8 mouse cellular contexts compared by ENCODE assay signal in the genomic region with DNA sequence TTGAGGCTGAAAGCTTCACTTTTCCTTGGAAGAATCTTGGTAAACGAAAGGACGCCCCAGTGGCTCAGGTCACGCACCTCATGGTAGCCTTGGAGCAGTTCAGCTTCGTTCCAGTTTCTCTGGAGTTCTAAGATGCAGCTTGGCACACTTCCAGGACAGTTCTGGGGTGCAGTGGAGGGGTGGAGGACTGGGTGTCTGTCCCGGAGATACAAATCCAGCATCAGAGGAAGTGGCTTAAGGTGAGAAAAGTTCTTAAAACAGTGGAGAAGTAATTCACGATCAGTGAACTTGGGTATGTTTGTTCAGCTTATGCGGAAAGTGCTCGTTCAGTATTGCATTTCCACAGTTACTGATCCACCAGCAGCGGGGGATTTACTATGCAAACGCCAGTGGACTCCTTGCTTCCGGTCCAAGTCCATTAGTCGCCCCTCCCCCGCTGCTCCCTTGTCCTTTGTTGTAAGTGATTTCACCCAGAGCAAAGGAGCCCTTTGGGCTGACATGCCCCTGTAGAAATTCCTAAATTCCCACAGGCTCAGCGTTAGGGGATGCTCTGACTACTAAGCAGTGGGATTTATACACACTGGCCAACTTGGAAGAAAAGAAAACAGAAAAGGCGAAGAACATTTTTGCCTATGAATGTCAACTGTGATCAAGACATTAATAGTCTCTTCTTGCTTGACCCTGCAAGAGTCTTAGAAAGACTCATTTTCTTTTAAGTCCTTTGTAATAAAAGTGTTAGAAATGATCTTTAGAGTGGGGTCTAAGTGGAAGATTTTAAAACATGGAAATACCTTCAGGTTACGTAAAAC.
DNase-seq lines count a peak whose midpoint lies in the region; ATAC-seq and TF ChIP-seq lines count a peak whose summit lies in the region.

No protein-coding gene starts in this region.

- H3K4me1 ChIP-seq in E14TG2a.4 (replicated peaks; ENCODE audit: low read depth, low read length) = peaks cover 15% of the 10 kb centered on the region
- no peaks in the 10 kb centered on the region; the same call in 1 of the 2 replicates for H3K4me1 ChIP-seq in cerebellum, adult 2 months (ENCODE audit: control insufficient read depth, insufficient read depth, low read length)
- H3K4me1 ChIP-seq in hindbrain, embryonic 14.5 days (replicated peaks; ENCODE audit: control insufficient read depth, insufficient read depth, low read length) = 0 out of 2 replicates have a peak, but pooled peaks cover 9% of the 10 kb centered on the region
- 0 out of 2 replicates have a peak, but pooled peaks cover 2% of the 10 kb centered on the region for H3K4me1 ChIP-seq in lung, embryonic 16.5 days (replicated peaks; ENCODE audit: control insufficient read depth, insufficient read depth, low read length)

- no peak overlapping the region for H3K27ac ChIP-seq in cerebellum, adult 2 months (ENCODE audit: insufficient read depth, low read length)
- peak overlapping the region; percentile 15; the same call in 1 of the 2 replicates for H3K27ac ChIP-seq in hindbrain, embryonic 14.5 days
- H3K27ac ChIP-seq in lung, embryonic 16.5 days (ENCODE audit: low read length) = 0 out of 2 replicates have a peak overlapping the region, but pooled peaks have one; percentile 1

- 12% methylated on average over 16 of the region's 16 CpGs for WGBS in cerebellum, adult 2 months
- 7% methylated on average over 16 of the region's 16 CpGs for WGBS in hindbrain, embryonic 14.5 days
- WGBS in lung, embryonic 16.5 days = 11% methylated on average over 16 of the region's 16 CpGs

- no peaks in the 10 kb centered on the region for H3K9me3 ChIP-seq in E14TG2a.4 (ENCODE audit: low read length)
- H3K9me3 ChIP-seq in hindbrain, embryonic 14.5 days (ENCODE audit: control insufficient read depth, low read length) = no peaks in the 10 kb centered on the region
- no peaks in the 10 kb centered on the region for H3K9me3 ChIP-seq in lung, embryonic 16.5 days (ENCODE audit: control insufficient read depth, low read length)

- DNase-seq in cerebellum, adult 2 months = peak; percentile 30 to 48
- peak; percentile 43 for DNase-seq in forelimb bud, embryonic 11.5 days (ENCODE audit: low read depth, low spot score)
- DNase-seq in hindbrain, embryonic 14.5 days (ENCODE audit: low spot score) = peak; percentile 66
- peak; percentile 53 to 55 for DNase-seq in layer of hippocampus, postnatal 36 days
- DNase-seq in right cerebral cortex, postnatal 36 days (ENCODE audit: low spot score in 2 of 2) = peak; percentile 27 to 59
- no peak for DNase-seq in spleen, postnatal 4 days (ENCODE audit: low spot score in 2 of 2)

- no peak for TF ChIP-seq CTCF in E14TG2a.4 (conservative IDR thresholded peaks at IDR 0.05; ENCODE audit: low read length)
- TF ChIP-seq CTCF in cerebellum, adult 2 months (IDR thresholded peaks at IDR 0.05; ENCODE audit: borderline replicate concordance, insufficient read depth, low read depth, low read length) = no peak

- no peak for TF ChIP-seq POLR2A in cerebellum, adult 2 months (IDR thresholded peaks at IDR 0.05; ENCODE audit: borderline replicate concordance, insufficient read depth, low read length)

- H3K36me3 ChIP-seq in E14TG2a.4 (ENCODE audit: insufficient read depth, low read length) = no peaks in the 10 kb centered on the region
- no peaks in the 10 kb centered on the region for H3K36me3 ChIP-seq in hindbrain, embryonic 14.5 days (replicated peaks; ENCODE audit: control insufficient read depth, insufficient read depth)
- H3K36me3 ChIP-seq in lung, embryonic 16.5 days (ENCODE audit: control insufficient read depth, insufficient read depth, low read length) = no peaks in the 10 kb centered on the region

- peak; percentile 87 for ATAC-seq in hindbrain, embryonic 14.5 days (ENCODE audit: low FRiP score)
- ATAC-seq in lung, embryonic 16.5 days (ENCODE audit: low read depth) = peak; percentile 64; the same call in 1 of the 2 replicates

- peaks cover 5% of the 10 kb centered on the region; the same call in 1 of the 2 replicates for H3K27me3 ChIP-seq in E14TG2a.4 (ENCODE audit: insufficient read depth, low read length)
- H3K27me3 ChIP-seq in cerebellum, adult 2 months (ENCODE audit: control insufficient read depth, insufficient read depth, low read length) = no peaks in the 10 kb centered on the region
- H3K27me3 ChIP-seq in hindbrain, embryonic 14.5 days (ENCODE audit: control insufficient read depth, insufficient read depth, low read length) = no peaks in the 10 kb centered on the region
- H3K27me3 ChIP-seq in lung, embryonic 16.5 days (ENCODE audit: control insufficient read depth, insufficient read depth, low read depth, low read length) = no peaks in the 10 kb centered on the region

- H3K9ac ChIP-seq in hindbrain, embryonic 14.5 days = peak overlapping the region; percentile 48; the same call in 1 of the 2 replicates
- H3K9ac ChIP-seq in lung, embryonic 16.5 days (ENCODE audit: low read length) = peak overlapping the region; percentile 49

- peak overlapping the region; percentile 61; the same call in 1 of the 2 replicates for H3K4me3 ChIP-seq in E14TG2a.4 (replicated peaks; ENCODE audit: low read length)
- peak overlapping the region; percentile 44 for H3K4me3 ChIP-seq in cerebellum, adult 2 months (replicated peaks; ENCODE audit: insufficient read depth, low read depth, low read length)
- peak overlapping the region; percentile 39 for H3K4me3 ChIP-seq in hindbrain, embryonic 14.5 days (replicated peaks; ENCODE audit: low read length)
- H3K4me3 ChIP-seq in lung, embryonic 16.5 days (ENCODE audit: low read length) = peak overlapping the region; percentile 42

- H3K4me2 ChIP-seq in hindbrain, embryonic 14.5 days (replicated peaks) = peak overlapping the region; percentile 87
- H3K4me2 ChIP-seq in lung, embryonic 16.5 days (ENCODE audit: low read depth, low read length) = peak overlapping the region; percentile 79

Comparison
In these comparisons a context has a peak if more than half of its experiments do, and no peak if none do; other contexts are left out.
1. DNase-seq: peak in cerebellum, adult 2 months (2 of 2), forelimb bud, embryonic 11.5 days (single experiment), hindbrain, embryonic 14.5 days (single experiment), layer of hippocampus, postnatal 36 days (2 of 2) and right cerebral cortex, postnatal 36 days (2 of 2); none in spleen, postnatal 4 days (0 of 2).
2. Peak in every context shown above with its lines, with median percentiles within 50 percentile points of each other: H3K4me3 ChIP-seq.